In genomic region chr14:63062184-63062583, GRCm38 (mm10) we compare ENCODE assay signal across 22 mouse cellular contexts. TPM values are rescaled to one million over a fixed set of nuclear protein-coding genes. Genes with fewer than 3 reads are reported as not detected.
A peak's percentile ranks its signal among the peaks of the same experiment; 100 is the strongest.
DNase-seq lines count a peak whose midpoint lies in the region; ATAC-seq and TF ChIP-seq lines count a peak whose summit lies in the region.
"Had no signal": no experiment of that assay in that cellular context is flagged by ENCODE, and none has a peak within 500 bp of the region (broad histone marks: within the 10 kb centered on the region; RNA-seq: fewer than 3 reads in every experiment).

No protein-coding gene starts in this region.

- TF ChIP-seq CTCF in G1E (IDR thresholded peaks at IDR 0.05; ENCODE audit: low read depth, low read length), result no peak

- H3K9ac ChIP-seq in heart, embryonic 11.5 days (ENCODE audit: low read depth, low read length), result no peak overlapping the region
- peak overlapping the region; percentile 46 for H3K9ac ChIP-seq in liver, embryonic 13.5 days
- H3K9ac ChIP-seq: limb, embryonic 13.5 days; midbrain, embryonic 12.5 days had no signal

- ATAC-seq in heart, embryonic 11.5 days (replicated peaks; ENCODE audit: insufficient number of reproducible peaks, low FRiP score, low TSS enrichment), result peak; percentile 86
- peak; percentile 75 for ATAC-seq in G1E (ENCODE audit: extremely low read depth, insufficient number of reproducible peaks, low FRiP score, poor library complexity, severe bottlenecking)
- ATAC-seq in liver, embryonic 13.5 days (ENCODE audit: low read depth), result peak; percentile 93
- ATAC-seq in inflammation-experienced regulatory T-cells, adult 6 months, result no peak
- ATAC-seq: intestine, embryonic 16.5 days had no signal

- peaks cover 44% of the 10 kb centered on the region for H3K4me1 ChIP-seq in heart, embryonic 11.5 days (ENCODE audit: control insufficient read depth, insufficient read depth, low read length)
- H3K4me1 ChIP-seq in G1E (ENCODE audit: insufficient read depth, low read depth, low read length), result peaks cover 20% of the 10 kb centered on the region
- H3K4me1 ChIP-seq in liver, embryonic 13.5 days (replicated peaks), result peaks cover 56% of the 10 kb centered on the region
- H3K4me1 ChIP-seq: limb, embryonic 13.5 days; midbrain, embryonic 12.5 days had no signal

- H3K4me2 ChIP-seq in heart, embryonic 11.5 days, result peak overlapping the region; percentile 11; the same call in 1 of the 2 replicates
- H3K4me2 ChIP-seq in liver, embryonic 13.5 days, result peak overlapping the region; percentile 39
- H3K4me2 ChIP-seq: limb, embryonic 13.5 days; midbrain, embryonic 12.5 days had no signal

- no peak overlapping the region for H3K4me3 ChIP-seq in heart, embryonic 11.5 days (ENCODE audit: low read depth, low read length)
- no peak overlapping the region for H3K4me3 ChIP-seq in G1E (ENCODE audit: low read depth, low read length)
- H3K4me3 ChIP-seq in liver, embryonic 13.5 days (replicated peaks), result no peak overlapping the region
- H3K4me3 ChIP-seq: erythroblast, embryonic 14.5 days; limb, embryonic 13.5 days; midbrain, embryonic 12.5 days had no signal

- H3K36me3 ChIP-seq in heart, embryonic 11.5 days (ENCODE audit: control insufficient read depth, insufficient read depth, low read length), result no peaks in the 10 kb centered on the region
- H3K36me3 ChIP-seq in G1E (replicated peaks), result no peaks in the 10 kb centered on the region
- no peaks in the 10 kb centered on the region for H3K36me3 ChIP-seq in liver, embryonic 13.5 days
- H3K36me3 ChIP-seq: limb, embryonic 13.5 days; midbrain, embryonic 12.5 days had no signal

- H3K27ac ChIP-seq in heart, embryonic 11.5 days (ENCODE audit: low read depth, low read length), result peak overlapping the region; percentile 79
- peak overlapping the region; percentile 84 for H3K27ac ChIP-seq in liver, embryonic 13.5 days
- H3K27ac ChIP-seq: limb, embryonic 13.5 days; midbrain, embryonic 12.5 days had no signal

- no peaks in the 10 kb centered on the region for H3K27me3 ChIP-seq in heart, embryonic 11.5 days (ENCODE audit: control insufficient read depth, insufficient read depth, low read length)
- H3K27me3 ChIP-seq in G1E (ENCODE audit: insufficient read depth, low read length), result peaks cover 21% of the 10 kb centered on the region
- peaks cover 5% of the 10 kb centered on the region; the same call in 1 of the 2 replicates for H3K27me3 ChIP-seq in liver, embryonic 13.5 days
- H3K27me3 ChIP-seq: limb, embryonic 13.5 days; midbrain, embryonic 12.5 days had no signal

- no peak for DNase-seq in heart, postnatal 10 days
- no peak for DNase-seq in G1E (ENCODE audit: low spot score)
- DNase-seq in c-Kit-positive CD71-positive TER-119-positive erythroid progenitor cells, embryonic 14.5 days (ENCODE audit: low spot score), result peak; percentile 85
- peak; percentile 87 for DNase-seq in liver, embryonic 13.5 days
- no peak for DNase-seq in lung, postnatal 14 days
- DNase-seq in gastrocnemius, postnatal 4 days (ENCODE audit: low spot score in 2 of 2), result no peak
- DNase-seq: adrenal gland, adult 8-10 months; cerebellum, adult 8-10 months; gastrocnemius, postnatal 10 days; kidney, postnatal 10 days; right cerebral cortex, adult 18-20 months; thymus, postnatal 4 days had no signal

- intact Hi-C loops in heart, postnatal 10 days (cut with DNase I), result loop anchor here (10.0 kb wide), 1 partner anchor 413 kb away; no protein-coding TSS in a partner anchor

- WGBS in heart, embryonic 11.5 days (ENCODE audit: insufficient replicate concordance), result 12% methylated on average over 2 of the region's 2 CpGs
- WGBS in liver, embryonic 13.5 days (ENCODE audit: insufficient replicate concordance), result 25% methylated on average over 2 of the region's 2 CpGs

- no peaks in the 10 kb centered on the region for H3K9me3 ChIP-seq in heart, embryonic 11.5 days (replicated peaks; ENCODE audit: control insufficient read depth, low read length)
- no peaks in the 10 kb centered on the region for H3K9me3 ChIP-seq in G1E (replicated peaks)
- H3K9me3 ChIP-seq in liver, embryonic 13.5 days (replicated peaks), result no peaks in the 10 kb centered on the region
- H3K9me3 ChIP-seq: limb, embryonic 13.5 days; midbrain, embryonic 12.5 days had no signal

RNA-seq across cellular contexts. Expression of gene Defb30, which starts 12.4 kb away (rescaled TPM):
- polyA plus RNA-seq in heart, embryonic 11.5 days (2014; fragmentation: Nextera tagmentation; extraction: Ambion mirVana), result not detected in 2 replicates
- total RNA-seq in heart, postnatal 10 days (2021), result not detected
- total RNA-seq in G1E (2014; fragmentation: Nextera tagmentation), result not detected in 2 replicates
- total RNA-seq in G1E (2017), result not detected in 2 replicates
- polyA plus RNA-seq in G1E (2012), result not detected in 2 replicates
- polyA plus RNA-seq in liver, embryonic 13.5 days (2015; fragmentation: Nextera tagmentation; extraction: Ambion mirVana), result not detected in 2 replicates
- not detected for polyA plus RNA-seq in inflammation-experienced regulatory T-cells, adult 6 months (2017; shearing (Covaris generic))
- total RNA-seq in gastrocnemius, postnatal 4 days (2021), result not detected
- total RNA-seq: adrenal gland, adult 8-10 months; gastrocnemius, postnatal 10 days had no signal
- polyA plus RNA-seq: brain, embryonic 14.5 days; erythroblast, embryonic 14.5 days; hindbrain, embryonic 11.5 days; intestine, embryonic 16.5 days; limb, embryonic 13.5 days; midbrain, embryonic 12.5 days; spleen, adult 2 months had no signal

RNA-seq across cellular contexts. Expression of gene Defb42, which starts 15.4 kb away (rescaled TPM):
- 4.5 and 6.8 TPM in 2 replicates for polyA plus RNA-seq in heart, embryonic 11.5 days (2014; fragmentation: Nextera tagmentation; extraction: Ambion mirVana)
- total RNA-seq in heart, postnatal 10 days (2021), result under 1 TPM; 0.69 to 0.86 TPM
- total RNA-seq in G1E (2014; fragmentation: Nextera tagmentation) (not detected in 2 replicates), G1E (2017) (0.05 and 0.06 TPM in 2 replicates)
- not detected in 2 replicates for polyA plus RNA-seq in G1E (2012)
- polyA plus RNA-seq in liver, embryonic 13.5 days (2015; fragmentation: Nextera tagmentation; extraction: Ambion mirVana), result 0.15 and 0.20 TPM in 2 replicates
- polyA plus RNA-seq in inflammation-experienced regulatory T-cells, adult 6 months (2017; shearing (Covaris generic)), result under 1 TPM in 1 of 3 experiments, not detected in 2; 0.46 TPM
- total RNA-seq in gastrocnemius, postnatal 4 days (2021), result not detected
- total RNA-seq: gastrocnemius, postnatal 10 days had no signal
- polyA plus RNA-seq: brain, embryonic 14.5 days; erythroblast, embryonic 14.5 days; hindbrain, embryonic 11.5 days; limb, embryonic 13.5 days; midbrain, embryonic 12.5 days had no signal

RNA-seq across cellular contexts. Expression of gene Defb43, which starts 50.6 kb away (rescaled TPM):
- not detected in 2 replicates for polyA plus RNA-seq in heart, embryonic 11.5 days (2014; fragmentation: Nextera tagmentation; extraction: Ambion mirVana)
- total RNA-seq in heart, postnatal 10 days (2021), result not detected
- total RNA-seq in G1E (2014; fragmentation: Nextera tagmentation), result not detected in 2 replicates
- not detected in 2 replicates for total RNA-seq in G1E (2017)
- polyA plus RNA-seq in G1E (2012), result not detected in 2 replicates
- not detected in 2 replicates for polyA plus RNA-seq in liver, embryonic 13.5 days (2015; fragmentation: Nextera tagmentation; extraction: Ambion mirVana)
- not detected for polyA plus RNA-seq in inflammation-experienced regulatory T-cells, adult 6 months (2017; shearing (Covaris generic))
- not detected for total RNA-seq in gastrocnemius, postnatal 4 days (2021)
- total RNA-seq: adrenal gland, adult 8-10 months; gastrocnemius, postnatal 10 days had no signal
- polyA plus RNA-seq: brain, embryonic 14.5 days; erythroblast, embryonic 14.5 days; hindbrain, embryonic 11.5 days; intestine, embryonic 16.5 days; limb, embryonic 13.5 days; midbrain, embryonic 12.5 days; spleen, adult 2 months; testis, adult 2 months had no signal

Comparison
In these comparisons a context has a peak if more than half of its experiments do, and no peak if none do; other contexts are left out.
1. DNase-seq: peak in c-Kit-positive CD71-positive TER-119-positive erythroid progenitor cells, embryonic 14.5 days (single experiment) and liver, embryonic 13.5 days (single experiment); none in heart, postnatal 10 days (0 of 2), G1E (single experiment), lung, postnatal 14 days (single experiment) and gastrocnemius, postnatal 4 days (0 of 2).